Mouse (Mus musculus) bone marrow macrophage, adult 2 months (primary cell): Measurements from ENCODE around the gene Gng2.

Experiments used
- CTCF ChIP-seq: IDR thresholded peaks from 2 replicates; pipeline ENCODE4 v1.5.1; 2012; ENCODE audit warnings: low read depth, mild to moderate bottlenecking, low read length, moderate library complexity
- POLR2A ChIP-seq: IDR thresholded peaks from 2 replicates; pipeline ENCODE4 v1.6.1; 2012; ENCODE audit warnings: mild to moderate bottlenecking, low read depth, low read length, borderline replicate concordance

- TF ChIP-seq CTCF (no peak), POLR2A (no peak)
Measured at GRCm38 (mm10) chr14:19961924-19962915, 15.2 kb downstream of the Gng2 start.
